Mouse (Mus musculus) MN1 (cell line): Measurements from ENCODE around the gene Ercc6.

Experiments
- DNase-seq: peaks from one replicate; pipeline ENCODE4 v3.0.0-alpha.2; 2016; ENCODE audit warnings: low spot score

Gene Ercc6

DNA sequence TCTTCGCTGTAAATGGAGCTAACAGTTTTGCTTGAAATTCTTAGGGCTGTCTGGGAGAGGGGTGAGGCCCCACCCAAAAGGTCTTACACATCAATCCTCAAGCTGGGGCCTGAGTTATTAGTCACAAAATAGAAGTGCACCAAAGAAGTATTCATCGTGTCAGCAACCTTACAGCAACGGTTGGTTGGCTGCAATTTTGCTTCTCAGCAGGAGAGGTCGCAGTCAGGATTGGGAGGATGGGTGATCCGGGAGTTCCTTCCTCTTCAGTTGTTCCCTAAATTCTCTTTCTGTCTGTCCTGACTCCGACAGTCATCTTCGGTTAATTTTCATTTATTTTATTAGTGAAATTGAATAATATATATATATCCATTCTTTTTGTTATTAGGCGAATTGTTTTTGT, 59.2 kb downstream of the Ercc6 start:
- DNase-seq: no peak

DNA sequence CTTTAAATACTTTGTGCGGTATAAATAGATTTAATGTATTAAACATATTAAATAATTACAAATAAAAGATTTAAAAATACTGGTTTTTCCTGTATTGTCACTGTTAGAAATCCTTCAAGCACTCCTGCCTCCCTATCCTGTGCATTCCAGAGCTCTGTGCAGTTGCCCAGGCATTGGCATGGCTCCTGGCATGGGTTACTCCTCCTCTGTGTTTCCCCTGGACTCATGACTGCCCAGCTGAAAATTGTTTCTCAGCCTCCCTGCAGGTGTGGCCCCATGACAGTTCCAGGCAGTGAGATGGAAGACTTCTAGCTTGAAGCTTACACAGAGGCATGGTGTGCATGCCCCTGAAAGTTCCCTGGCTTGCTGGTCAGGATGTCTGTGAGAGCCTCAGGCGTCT, 65.1 kb downstream of the Ercc6 start:
- no peak for DNase-seq

DNA sequence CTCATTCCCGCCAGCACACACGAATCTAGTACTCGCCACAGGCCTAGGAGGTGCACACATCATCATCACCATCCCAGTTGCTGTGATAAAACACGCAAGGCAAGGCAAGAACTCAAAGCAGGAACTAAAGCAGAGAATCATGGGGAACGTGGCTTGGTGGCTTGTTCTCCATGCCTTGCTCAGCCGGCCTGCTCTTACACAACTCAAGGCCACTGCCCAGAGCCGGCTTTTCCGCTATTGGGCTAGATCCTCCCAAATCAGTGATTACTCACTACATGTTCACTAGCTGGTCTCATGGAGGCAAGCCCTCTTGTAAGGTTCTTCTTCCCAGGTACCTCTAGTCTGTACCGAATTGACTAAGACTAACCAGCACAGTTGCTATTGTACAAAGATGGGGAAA, 70.4 kb downstream of the Ercc6 start:
- DNase-seq: no peak

DNA sequence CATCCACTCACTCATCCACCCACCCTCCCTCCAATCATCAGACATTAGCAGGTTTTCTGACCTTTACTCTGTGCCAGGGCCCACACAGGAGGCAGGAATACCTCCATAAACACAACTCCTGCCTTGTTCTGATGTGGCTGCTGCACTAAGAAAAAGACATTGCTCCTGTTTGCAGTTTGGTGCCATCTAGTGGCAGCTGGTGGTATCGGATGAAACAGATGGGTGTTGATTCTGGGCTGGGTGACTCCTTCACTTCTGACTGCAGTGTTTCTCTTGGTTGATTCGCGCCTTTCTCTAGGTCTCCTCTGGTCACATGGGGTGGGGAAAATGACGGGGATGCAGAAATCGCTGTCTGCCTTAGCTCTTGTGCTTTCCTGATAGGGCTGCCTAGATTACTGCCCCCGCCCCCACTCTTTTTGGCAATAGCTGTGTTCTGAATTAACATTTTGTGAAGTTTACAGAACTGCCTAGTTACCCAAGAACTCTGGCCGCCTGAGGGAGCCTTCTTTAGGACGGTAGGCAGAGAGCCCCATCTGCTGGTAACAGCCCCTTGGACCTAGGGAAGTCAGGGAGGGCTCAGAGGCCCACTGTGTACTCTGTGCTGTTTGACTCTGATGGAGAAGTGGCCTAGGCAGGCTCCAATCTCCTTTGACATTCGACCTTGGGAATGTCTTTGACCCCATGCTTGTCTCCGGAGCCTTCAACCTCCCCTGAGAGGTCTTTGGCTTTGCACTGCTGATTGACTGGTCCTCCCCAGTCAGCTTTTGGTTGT, 73.9 kb downstream of the Ercc6 start:
- DNase-seq: peak; percentile 80

DNA sequence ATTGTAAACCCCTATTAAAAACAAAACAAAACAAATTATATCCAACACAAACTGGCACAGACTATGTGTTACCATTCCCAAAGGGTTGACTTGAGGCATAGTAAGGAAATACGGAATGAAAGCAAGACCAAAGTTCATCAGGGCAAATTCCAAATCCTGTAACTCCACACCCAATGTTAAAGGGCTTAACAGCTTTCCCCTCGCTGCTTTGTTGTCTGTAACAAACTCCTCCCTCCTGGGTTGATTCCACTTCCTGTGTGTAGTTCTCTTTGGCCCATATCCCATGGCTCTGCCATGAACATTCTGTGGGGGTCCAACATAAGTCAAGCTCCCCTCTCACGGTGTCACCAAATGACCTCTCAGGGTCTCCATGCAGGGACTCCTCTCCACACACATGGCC, 77.1 kb downstream of the Ercc6 start:
- no peak for DNase-seq

DNA sequence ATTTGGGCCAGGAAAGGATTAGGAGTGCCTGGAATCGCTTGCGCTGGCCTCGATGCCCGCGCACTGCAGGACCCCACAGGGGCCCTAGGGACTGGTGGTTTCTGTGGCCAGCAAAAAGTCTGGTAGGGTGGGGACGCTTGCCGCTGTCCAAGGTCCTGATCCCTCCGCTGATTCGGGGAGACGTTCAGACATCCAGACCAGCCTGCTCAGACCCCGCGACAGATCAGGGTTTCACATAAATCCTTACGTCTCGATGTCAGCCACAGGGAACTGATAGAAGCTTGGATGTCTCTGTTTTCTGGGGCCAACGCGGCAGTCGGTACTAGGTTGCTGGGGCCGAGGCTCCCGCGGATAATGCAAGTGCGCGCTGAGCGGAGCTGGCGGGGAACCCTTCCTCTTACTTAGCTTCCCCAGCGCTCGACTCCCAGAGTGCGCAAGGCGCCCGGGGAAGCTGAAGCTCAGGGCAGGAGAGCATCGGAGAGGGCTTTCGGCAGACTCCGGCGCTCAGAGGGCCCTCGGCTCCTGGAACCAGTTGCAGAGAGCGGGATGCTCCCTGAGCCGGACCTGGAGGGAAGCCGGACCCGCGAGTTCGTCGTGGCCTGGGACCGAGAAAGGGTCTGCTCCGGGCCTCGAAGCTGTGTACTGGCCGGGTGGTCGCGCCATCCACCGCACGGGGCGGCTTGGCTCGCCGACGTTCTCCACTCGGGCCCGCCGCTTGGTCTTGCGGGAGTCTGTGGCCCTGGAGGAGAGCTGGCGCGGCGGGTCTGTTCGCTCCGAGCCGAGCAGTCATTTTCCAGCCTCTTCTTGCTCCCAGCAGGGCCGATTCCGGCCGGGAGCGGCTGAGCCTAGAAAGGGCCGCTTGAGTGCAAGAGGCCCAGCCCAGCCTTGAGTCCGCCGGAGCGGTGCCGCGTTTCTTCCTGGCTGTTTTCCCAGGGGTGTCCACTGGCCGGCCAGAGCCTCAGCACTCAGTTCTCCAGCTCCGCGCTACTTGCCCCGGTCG, 84.2 kb downstream of the Ercc6 start:
- peak; percentile 27 for DNase-seq

DNA sequence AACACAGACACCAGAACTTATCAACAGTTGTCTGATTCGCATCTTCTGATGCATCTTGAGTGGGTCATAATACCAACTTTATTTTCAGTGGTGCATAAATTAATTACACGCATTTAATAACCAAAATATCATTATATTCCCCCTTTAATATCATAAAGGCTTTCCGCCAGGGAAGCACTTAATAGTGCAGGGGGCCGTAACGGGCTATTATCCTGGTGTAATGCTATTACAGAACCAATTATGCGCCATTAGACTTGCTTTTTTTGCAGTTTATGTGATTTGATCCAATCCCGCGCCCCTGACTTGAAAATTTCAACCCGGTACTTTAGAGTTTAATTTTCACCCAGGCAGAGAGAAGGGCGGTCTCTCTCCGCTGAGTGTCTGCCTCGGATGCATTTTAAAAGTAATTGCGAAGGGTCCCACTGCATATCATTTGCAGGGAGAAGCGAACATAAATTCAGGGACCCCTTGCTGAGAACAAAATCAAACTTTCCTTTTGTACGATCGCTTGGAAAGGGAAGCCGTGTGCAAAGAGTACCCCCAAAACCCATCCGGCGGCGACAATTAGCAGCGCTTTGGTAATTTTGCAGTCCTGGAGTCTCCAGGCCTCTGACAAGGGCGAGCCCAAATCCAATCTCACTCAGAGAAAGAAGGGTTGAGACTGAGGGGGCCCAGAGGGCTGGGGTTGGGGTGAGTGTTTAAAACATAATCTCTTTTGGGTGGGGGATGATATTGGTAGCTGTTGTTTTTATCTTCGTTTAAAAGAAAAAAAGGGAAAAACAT, 85.3 kb downstream of the Ercc6 start:
- DNase-seq: peak; percentile 14

DNA sequence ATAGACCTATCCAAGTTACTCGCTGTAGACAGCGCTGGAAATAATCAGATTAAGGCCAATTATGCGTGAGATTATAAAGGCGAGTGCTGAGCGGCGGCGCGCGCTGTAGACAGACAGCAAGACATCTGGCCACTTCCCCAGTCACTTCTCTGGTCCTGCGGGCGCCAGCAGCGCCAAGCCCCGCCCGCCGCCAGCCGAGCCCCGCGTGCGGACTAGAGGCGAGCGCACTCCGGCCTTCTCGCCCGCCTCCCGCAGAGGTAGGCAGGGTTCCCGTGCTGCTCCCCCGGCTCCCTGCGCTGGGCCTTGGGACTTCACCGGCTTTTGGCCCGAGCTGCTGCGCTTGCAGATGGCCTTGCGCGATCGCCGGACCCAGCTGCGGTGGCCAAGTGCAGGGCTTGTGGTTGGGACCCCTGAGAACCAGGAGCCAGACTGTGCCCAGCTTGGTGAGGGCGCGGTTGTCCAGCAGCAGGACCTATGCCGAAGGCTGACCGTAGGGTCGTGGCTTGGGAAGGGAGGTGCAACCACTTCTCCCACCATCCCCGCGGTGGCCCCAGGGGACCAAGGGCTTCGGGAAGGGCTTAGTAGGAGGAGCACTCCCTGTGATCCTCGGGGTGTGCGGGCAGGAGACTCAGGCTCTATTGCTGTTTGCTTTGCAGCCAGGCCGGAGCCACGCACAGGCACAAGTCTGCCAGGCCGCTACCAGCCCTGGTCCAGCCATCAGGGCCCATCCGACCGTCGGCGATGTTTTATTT, 86.1 kb downstream of the Ercc6 start, which contains the start of gene Prrxl1:
Prrxl1 (plus strand) TSS at position 118 of the 752 bp plus-strand sequence.
- DNase-seq: peak; percentile 74

DNA sequence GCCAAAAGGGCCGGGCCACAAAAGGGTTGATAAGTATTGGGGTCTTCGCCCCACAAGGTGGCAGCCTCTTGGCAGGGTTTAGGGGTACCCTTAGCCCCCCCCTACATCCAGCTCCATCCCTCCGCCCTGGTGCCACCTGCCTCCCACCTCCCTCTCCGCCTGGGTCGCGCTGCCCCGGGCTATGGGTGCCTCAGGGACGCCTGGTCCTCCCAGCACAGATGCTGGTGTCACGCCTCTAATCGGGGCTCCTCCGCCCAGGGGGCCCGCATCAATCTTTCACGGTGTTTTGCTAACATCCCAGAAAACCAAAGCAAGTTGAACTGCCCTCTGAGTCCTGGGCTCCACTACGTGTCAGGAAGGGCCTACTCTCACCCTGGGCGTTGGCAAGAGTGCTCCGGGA, 86.8 kb downstream of the Ercc6 start:
- no peak for DNase-seq

DNA sequence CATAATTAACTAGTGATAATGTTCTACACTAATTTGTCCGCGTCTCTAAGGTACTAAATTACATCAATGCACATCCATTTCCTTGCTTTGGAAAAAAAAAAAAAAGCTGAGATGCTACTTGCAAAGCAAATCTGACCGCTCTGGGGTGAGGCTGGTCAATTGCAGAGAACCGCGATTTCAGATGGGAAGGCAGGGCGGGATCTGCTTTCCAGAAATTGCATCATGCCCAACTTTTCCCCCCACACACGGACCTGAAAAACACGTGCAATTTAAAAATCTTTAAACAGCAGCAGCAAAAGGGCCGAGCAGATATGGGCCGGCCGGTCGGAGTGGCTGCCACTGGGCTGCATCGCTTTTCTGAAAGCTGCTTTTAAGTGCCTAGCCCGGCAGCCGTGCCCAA, 92.2 kb downstream of the Ercc6 start:
- DNase-seq: peak; percentile 78

DNA sequence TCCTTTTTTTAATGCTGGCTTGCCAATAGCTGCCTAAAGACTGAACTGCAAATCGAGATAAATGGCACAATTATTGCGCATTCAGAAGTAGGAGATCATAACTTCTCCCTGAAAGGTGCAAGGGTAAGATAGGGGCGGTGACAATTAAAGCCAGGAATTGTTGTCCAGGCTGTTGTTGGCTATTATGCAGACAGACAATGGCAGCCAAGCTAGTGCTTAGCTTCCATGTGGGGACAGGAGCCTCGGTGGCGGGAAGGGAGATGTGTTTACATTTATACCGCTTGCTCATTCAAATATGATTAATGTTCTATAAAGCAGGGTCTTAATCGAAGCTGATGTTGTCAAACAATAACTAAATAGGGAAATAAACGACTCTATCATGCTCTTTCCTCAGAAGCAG, 93.0 kb downstream of the Ercc6 start:
- peak; percentile 19 for DNase-seq

DNA sequence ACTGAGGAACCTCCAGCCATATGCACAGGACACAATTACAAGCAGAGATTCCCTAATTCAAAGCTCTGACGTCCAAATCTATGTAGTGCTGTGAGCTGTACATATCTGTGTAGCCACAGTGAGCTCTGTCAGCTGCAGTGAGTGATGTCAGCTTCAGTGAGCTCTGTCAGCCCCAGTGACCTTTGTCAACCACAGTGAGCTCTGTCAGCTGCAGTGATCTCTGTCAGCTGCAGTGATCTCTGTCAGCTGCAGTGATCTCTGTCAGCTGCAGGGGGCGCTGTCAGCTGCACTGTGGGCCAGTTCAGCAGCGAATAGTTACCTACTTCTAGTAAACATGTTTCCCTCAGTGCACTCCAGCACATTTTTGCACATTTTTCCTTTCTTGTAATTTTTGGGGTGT, 96.1 kb downstream of the Ercc6 start:
- DNase-seq: no peak

DNA sequence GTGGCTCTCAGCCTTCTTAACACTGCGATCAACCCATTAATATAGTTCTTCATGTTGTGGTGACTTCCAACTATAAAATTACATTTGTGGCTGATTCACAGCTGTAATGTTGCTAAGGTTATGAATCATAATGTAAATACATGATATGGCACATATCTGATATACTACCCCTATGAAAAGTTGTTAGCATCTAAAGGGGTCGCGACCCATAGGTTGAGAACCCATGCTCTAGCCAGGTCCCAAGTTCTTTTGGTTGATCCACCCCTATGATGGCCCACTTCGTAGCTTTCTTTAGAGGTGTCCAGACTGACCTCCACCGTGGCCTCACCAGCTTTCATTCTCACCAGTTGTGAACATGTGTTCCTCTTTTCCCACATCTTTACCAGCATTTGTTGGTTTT, 103.9 kb downstream of the Ercc6 start:
- no peak for DNase-seq

DNA sequence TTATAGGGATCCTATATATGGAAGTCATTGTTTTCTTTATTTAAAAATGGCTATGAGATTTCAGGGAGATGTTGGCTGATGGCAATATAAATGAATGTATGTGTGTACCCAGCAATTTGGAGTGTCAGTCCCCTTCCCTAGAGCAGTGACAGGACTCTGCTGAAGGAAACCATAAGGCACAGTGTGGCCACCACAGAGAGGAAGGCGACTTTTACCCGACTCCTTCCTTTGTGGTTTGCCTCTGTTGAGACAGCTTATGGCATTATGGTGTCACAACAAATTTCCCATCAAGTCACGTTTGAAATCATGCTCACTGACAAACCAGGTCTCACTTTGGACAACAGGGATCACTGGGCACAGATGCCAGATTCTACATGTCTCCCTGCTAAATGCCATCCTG, 110.9 kb downstream of the Ercc6 start:
- DNase-seq: no peak

DNA sequence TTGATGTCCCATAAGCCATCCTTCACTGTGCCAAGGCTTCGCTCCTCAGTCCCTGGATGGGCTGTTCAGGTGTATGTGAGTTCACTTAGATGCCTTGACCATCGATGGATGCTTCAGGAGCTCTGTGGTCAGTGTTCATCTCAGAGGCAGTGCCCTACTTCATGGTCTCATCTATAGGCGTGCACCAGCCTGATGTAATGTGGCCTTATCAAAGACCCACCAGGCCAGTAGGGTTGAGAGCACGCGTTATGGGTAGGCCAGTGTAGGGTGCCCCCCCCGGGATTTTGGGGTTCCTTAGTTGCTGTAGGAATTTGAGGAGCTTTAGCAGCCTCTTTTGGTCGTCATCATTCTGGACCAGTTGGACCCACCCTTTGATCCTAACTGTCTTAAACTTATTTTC, 111.5 kb downstream of the Ercc6 start:
- DNase-seq: no peak

DNA sequence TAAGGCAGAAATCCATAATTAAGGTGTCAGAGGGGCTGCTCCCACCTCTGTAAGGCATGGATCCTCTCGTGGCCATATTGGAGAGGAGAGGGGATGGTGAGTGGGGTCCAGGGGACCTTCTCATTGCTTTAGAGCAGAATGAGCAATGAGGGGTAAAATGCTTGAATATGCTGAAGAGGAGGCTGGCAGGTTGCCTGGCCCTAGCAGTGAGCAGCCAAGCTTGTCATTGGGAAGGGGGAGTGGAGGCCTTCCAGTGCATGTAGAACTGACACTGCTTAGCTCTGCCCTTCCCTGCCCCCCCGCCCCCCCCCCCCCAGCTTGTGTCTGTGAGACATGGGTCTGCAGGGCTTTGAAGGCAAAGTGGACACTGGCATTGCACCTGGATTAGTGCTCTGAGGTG, 114.0 kb downstream of the Ercc6 start:
- DNase-seq: no peak

DNA sequence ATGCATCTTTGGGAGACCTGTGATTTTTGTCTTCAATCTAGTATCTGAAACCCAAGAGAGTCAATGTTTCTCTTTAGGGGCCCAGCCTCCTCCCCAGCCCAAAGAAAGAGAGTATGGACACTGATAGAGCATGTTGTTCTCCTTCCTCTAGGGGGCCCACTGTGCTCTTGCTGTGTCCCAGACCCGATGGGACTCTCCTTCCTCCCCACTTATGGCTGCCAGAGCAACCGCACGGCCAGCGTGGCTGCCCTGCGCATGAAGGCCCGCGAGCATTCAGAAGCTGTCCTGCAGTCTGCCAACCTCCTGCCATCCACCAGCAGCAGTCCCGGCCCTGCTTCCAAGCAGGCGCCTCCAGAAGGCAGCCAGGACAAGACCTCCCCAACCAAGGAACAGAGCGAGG, 115.3 kb downstream of the Ercc6 start:
- DNase-seq: no peak
